Mouse (Mus musculus) heart, postnatal 25 days (tissue): ENCODE data around the gene Eef2. TPM values are rescaled to one million over a fixed set of nuclear protein-coding genes. Genes with fewer than 3 reads are reported as not detected.

Experiments used
- DNase-seq: peaks from one replicate; pipeline ENCODE4 v3.0.0; 2022; ENCODE audit warnings: low spot score
- intact Hi-C: fragments of 180-260 bp; cut with DNase I; formaldehyde crosslinking; loops from one replicate; pipeline ENCODE4 v1.15.1; 2025
- total RNA-seq, 2 experiments: library from RNA; stranded (reverse); gene quantifications; 2 replicates each; pipeline ENCODE4 v1.2.3; 2021

The Eef2 gene
- total RNA-seq, 2 experiments from 2014 or later: 925 to 1,035 TPM

DNA sequence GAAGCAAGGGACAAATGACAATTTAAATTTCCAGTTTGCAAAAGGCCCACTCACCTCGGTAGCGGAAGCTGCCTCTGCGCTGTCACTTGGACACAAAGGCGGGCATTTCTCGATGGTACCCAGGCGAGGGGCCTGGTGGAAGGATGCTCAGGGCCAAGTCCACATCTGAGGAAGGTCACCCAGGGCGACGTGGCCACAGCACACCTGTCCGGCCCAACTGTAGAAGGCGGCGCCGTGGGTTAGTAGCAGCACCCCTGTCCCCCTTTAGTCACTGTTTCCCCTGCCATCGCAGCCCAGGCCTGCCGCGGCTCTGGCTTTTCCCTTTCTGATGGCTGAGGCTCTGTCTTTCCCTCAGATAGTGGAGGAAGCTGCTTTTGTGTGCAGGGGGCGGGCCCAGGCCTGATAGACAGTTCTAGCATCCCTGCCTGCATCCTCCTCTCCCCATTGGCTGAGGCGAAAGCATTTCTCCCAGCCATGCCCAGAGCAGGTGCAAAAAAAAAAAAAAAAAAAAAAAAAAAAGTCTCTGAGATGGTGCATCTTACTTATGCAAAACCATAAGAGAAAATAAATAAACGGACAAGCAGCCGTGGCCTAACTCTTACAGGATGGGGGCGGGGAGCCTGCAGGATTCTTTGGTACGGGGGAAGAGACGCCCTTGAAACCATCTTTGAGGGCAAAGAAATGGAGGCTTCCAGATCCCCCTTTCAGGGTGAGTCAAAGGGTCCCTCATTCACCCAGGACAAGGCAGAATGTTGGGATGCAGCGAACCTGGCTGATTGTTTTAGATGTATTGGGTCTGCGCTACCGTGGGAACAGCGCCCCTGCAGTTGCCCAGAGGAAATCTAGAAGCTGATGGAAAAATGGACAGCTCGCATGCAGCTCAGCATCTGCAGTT lies 54.3 kb downstream of the Eef2 start, which contains the start of gene Atcay:
Gene Atcay (minus strand): TSS at position 396 of the 895 bp plus-strand sequence.
- intact Hi-C loops: no loop called here
- no peak for DNase-seq

DNA sequence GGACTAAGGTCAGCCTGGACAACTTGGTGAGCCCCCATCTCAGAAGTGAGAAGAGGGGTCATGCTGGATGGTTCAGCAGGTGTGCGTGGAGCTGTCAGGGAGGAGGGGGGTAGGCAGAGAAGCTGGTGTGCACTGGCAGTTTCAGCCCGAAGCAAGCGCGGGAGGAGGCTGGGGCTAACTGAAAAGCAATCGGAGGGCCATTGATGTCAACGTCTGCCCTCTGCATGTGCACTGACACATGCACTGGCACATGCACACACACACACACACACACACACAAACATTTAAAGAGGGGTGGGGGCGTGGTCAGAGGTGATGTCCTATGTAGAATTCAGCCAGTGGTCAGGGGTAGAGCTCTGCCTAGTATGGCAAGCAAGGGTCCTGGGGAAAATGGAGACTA lies 55.0 kb downstream of the Eef2 start:
- DNase-seq: no peak
- intact Hi-C loops: no loop called here

Other genes starting within 250 kb of the Eef2 start
- gene Gadd45b, start 246.6 kb upstream of the Eef2 start, total RNA-seq: 10 to 100 TPM in 1 of 2 experiments, 1 to 10 TPM in 1; 8.2 to 14.1 TPM
- under 1 TPM; 0.13 to 0.34 TPM for gene Gng7, start 161.7 kb upstream of the Eef2 start, total RNA-seq
- not detected for gene Diras1, start 151.0 kb upstream of the Eef2 start, total RNA-seq
- gene Slc39a3, start 139.2 kb upstream of the Eef2 start, total RNA-seq: 10 to 100 TPM; 14.0 to 14.3 TPM
- gene Sgta, start 116.5 kb upstream of the Eef2 start, total RNA-seq: 10 to 100 TPM; 86.7 to 93.2 TPM
- gene Thop1, start 106.6 kb upstream of the Eef2 start, total RNA-seq: 10 to 100 TPM; 12.3 to 13.2 TPM
- gene Creb3l3, start 77.8 kb upstream of the Eef2 start, total RNA-seq: 1 to 10 TPM in 1 of 2 experiments, under 1 TPM in 1; 0.87 to 1.2 TPM
- 100 to 1,000 TPM; 122 to 123 TPM for gene Map2k2, start 70.7 kb upstream of the Eef2 start, total RNA-seq
- gene Zbtb7a, start 41.4 kb upstream of the Eef2 start, total RNA-seq: 10 to 100 TPM; 34.5 to 42.2 TPM
- gene Pias4, start 8.7 kb upstream of the Eef2 start, total RNA-seq: 10 to 100 TPM; 15.6 to 17.4 TPM
- gene Dapk3, start 6.4 kb downstream of the Eef2 start, total RNA-seq: 10 to 100 TPM; 26.4 to 28.7 TPM
- gene 4930442H23Rik, start 7.2 kb downstream of the Eef2 start, total RNA-seq: not detected
- 10 to 100 TPM in 1 of 2 experiments, 1 to 10 TPM in 1; 6.9 to 13.4 TPM for gene Nmrk2, start 25.4 kb downstream of the Eef2 start, total RNA-seq
- under 1 TPM; 0.05 to 0.06 TPM for gene Atcay, start 54.2 kb downstream of the Eef2 start, total RNA-seq
- 1 to 10 TPM; 2.2 to 2.8 TPM for gene Zfr2, start 56.5 kb downstream of the Eef2 start, total RNA-seq
- under 1 TPM; 0.42 to 0.61 TPM for gene Matk, start 76.3 kb downstream of the Eef2 start, total RNA-seq
- gene Mrpl54, start 90.3 kb downstream of the Eef2 start, total RNA-seq: 10 to 100 TPM; 93.8 to 96.6 TPM
- 100 to 1,000 TPM in 1 of 2 experiments, 10 to 100 TPM in 1; 98.4 to 123 TPM for gene Apba3, start 90.3 kb downstream of the Eef2 start, total RNA-seq
- gene Tjp3, start 115.0 kb downstream of the Eef2 start, total RNA-seq: not detected
- gene Pip5k1c, start 116.3 kb downstream of the Eef2 start, total RNA-seq: 10 to 100 TPM; 30.0 to 33.7 TPM
- gene Cactin, start 144.5 kb downstream of the Eef2 start, total RNA-seq: 10 to 100 TPM; 13.5 to 16.6 TPM
- gene Tbxa2r, start 152.1 kb downstream of the Eef2 start, total RNA-seq: 1 to 10 TPM; 4.8 to 5.7 TPM
- 1 to 10 TPM; 4.8 to 5.4 TPM for gene Gipc3, start 166.6 kb downstream of the Eef2 start, total RNA-seq
- gene Hmg20b, start 173.8 kb downstream of the Eef2 start, total RNA-seq: 10 to 100 TPM; 68.7 to 70.2 TPM
- gene Mfsd12, start 180.9 kb downstream of the Eef2 start, total RNA-seq: 10 to 100 TPM; 12.5 to 13.7 TPM
- gene 4930404N11Rik, start 189.2 kb downstream of the Eef2 start, total RNA-seq: 1 to 10 TPM in 1 of 2 experiments, under 1 TPM in 1; 0.78 to 1.2 TPM
- 10 to 100 TPM; 27.7 to 32.3 TPM for gene Fzr1, start 201.9 kb downstream of the Eef2 start, total RNA-seq
- gene Dohh, start 207.8 kb downstream of the Eef2 start, total RNA-seq: 10 to 100 TPM; 52.0 to 56.2 TPM
- under 1 TPM; 0.61 to 0.78 TPM for gene Gm48551, start 207.8 kb downstream of the Eef2 start, total RNA-seq
- gene Gm48552, start 212.4 kb downstream of the Eef2 start, total RNA-seq: under 1 TPM in 1 of 2 experiments, not detected in 1; 0.70 TPM
- 1 to 10 TPM; 2.0 TPM for gene Smim24, start 216.4 kb downstream of the Eef2 start, total RNA-seq